Mouse (Mus musculus): ENCODE data around the gene Herc3. TPM values are rescaled to one million over a fixed set of nuclear protein-coding genes. Genes with fewer than 3 reads are reported as not detected.

Herc3 gene
- polyA plus RNA-seq, 1 experiment, result 95.9 TPM

GRCm38 (mm10) chr6:58907336-58907735, 76.1 kb downstream of the Herc3 start:
- DNase-seq, result no peak
- no peak overlapping the region for H3K27ac ChIP-seq (ENCODE audit: control insufficient read depth, insufficient read depth, low read length)
- TF ChIP-seq POLR2A (IDR thresholded peaks at IDR 0.05; ENCODE audit: control insufficient read depth, extremely low read depth, insufficient read depth, low read length, poor library complexity) (no peak), CTCF (IDR thresholded peaks at IDR 0.05; ENCODE audit: borderline replicate concordance, control insufficient read depth, extremely low read depth, insufficient read depth, low read length, poor library complexity) (no peak)
- H3K4me1 ChIP-seq (replicated peaks; ENCODE audit: control insufficient read depth, insufficient read depth, low read length), result no peaks in the 10 kb centered on the region
- no peak overlapping the region for H3K4me3 ChIP-seq (ENCODE audit: control insufficient read depth, insufficient read depth, low read length)
- no peaks in the 10 kb centered on the region for H3K27me3 ChIP-seq (ENCODE audit: control insufficient read depth, insufficient read depth, low read length)
- WGBS, result 95% methylated on average over 8 of the region's 8 CpGs
- 0 out of 2 replicates have a peak, but pooled peaks cover 6% of the 10 kb centered on the region for H3K36me3 ChIP-seq (ENCODE audit: control insufficient read depth, insufficient read depth, low read length)

- DNase-seq, result no peak
- WGBS, result 95% methylated on average over 2 of the region's 2 CpGs
- H3K27ac ChIP-seq (ENCODE audit: control insufficient read depth, insufficient read depth, low read length), result no peak overlapping the region
Observed at GRCm38 (mm10) chr6:58907791-58908190, 76.5 kb downstream of the Herc3 start.

GRCm38 (mm10) chr6:58912842-58913241, 81.6 kb downstream of the Herc3 start:
- no peaks in the 10 kb centered on the region for H3K27me3 ChIP-seq (ENCODE audit: control insufficient read depth, insufficient read depth, low read length)
- peaks cover 4% of the 10 kb centered on the region; the same call in 1 of the 2 replicates for H3K4me1 ChIP-seq (replicated peaks; ENCODE audit: control insufficient read depth, insufficient read depth, low read length)
- peaks cover 18% of the 10 kb centered on the region for H3K36me3 ChIP-seq (ENCODE audit: control insufficient read depth, insufficient read depth, low read length)
- WGBS, result 94% methylated on average over 5 of the region's 5 CpGs
- H3K4me3 ChIP-seq (ENCODE audit: control insufficient read depth, insufficient read depth, low read length), result no peak overlapping the region
- no peak overlapping the region for H3K27ac ChIP-seq (ENCODE audit: control insufficient read depth, insufficient read depth, low read length)
- TF ChIP-seq CTCF (IDR thresholded peaks at IDR 0.05; ENCODE audit: borderline replicate concordance, control insufficient read depth, extremely low read depth, insufficient read depth, low read length, poor library complexity) (no peak), POLR2A (IDR thresholded peaks at IDR 0.05; ENCODE audit: control insufficient read depth, extremely low read depth, insufficient read depth, low read length, poor library complexity) (no peak)
- no peak for DNase-seq

More at GRCm38 (mm10) chr6:58907791-58908190, 76.5 kb downstream of the Herc3 start:
- no peaks in the 10 kb centered on the region for H3K27me3 ChIP-seq (ENCODE audit: control insufficient read depth, insufficient read depth, low read length)
- H3K4me1 ChIP-seq (replicated peaks; ENCODE audit: control insufficient read depth, insufficient read depth, low read length), result no peaks in the 10 kb centered on the region
- no peak for TF ChIP-seq POLR2A (IDR thresholded peaks at IDR 0.05; ENCODE audit: control insufficient read depth, extremely low read depth, insufficient read depth, low read length, poor library complexity)
- no peak for TF ChIP-seq CTCF (IDR thresholded peaks at IDR 0.05; ENCODE audit: borderline replicate concordance, control insufficient read depth, extremely low read depth, insufficient read depth, low read length, poor library complexity)
- H3K36me3 ChIP-seq (ENCODE audit: control insufficient read depth, insufficient read depth, low read length), result 0 out of 2 replicates have a peak, but pooled peaks cover 6% of the 10 kb centered on the region
- no peak overlapping the region for H3K4me3 ChIP-seq (ENCODE audit: control insufficient read depth, insufficient read depth, low read length)

- TF ChIP-seq CTCF (IDR thresholded peaks at IDR 0.05; ENCODE audit: borderline replicate concordance, control insufficient read depth, extremely low read depth, insufficient read depth, low read length, poor library complexity), result no peak
- TF ChIP-seq POLR2A (IDR thresholded peaks at IDR 0.05; ENCODE audit: control insufficient read depth, extremely low read depth, insufficient read depth, low read length, poor library complexity), result no peak
- Histone ChIP-seq H3K4me1 (replicated peaks; ENCODE audit: control insufficient read depth, insufficient read depth, low read length) (peaks cover 4% of the 10 kb centered on the region; the same call in 1 of the 2 replicates), H3K36me3 (ENCODE audit: control insufficient read depth, insufficient read depth, low read length) (peaks cover 18% of the 10 kb centered on the region), H3K27me3 (ENCODE audit: control insufficient read depth, insufficient read depth, low read length) (no peaks in the 10 kb centered on the region), H3K27ac (ENCODE audit: control insufficient read depth, insufficient read depth, low read length) (no peak overlapping the region), H3K4me3 (ENCODE audit: control insufficient read depth, insufficient read depth, low read length) (no peak overlapping the region)
- no peak for DNase-seq
- WGBS, result 83% methylated on average over 3 of the region's 3 CpGs
Observed at GRCm38 (mm10) chr6:58913551-58913950, 82.3 kb downstream of the Herc3 start.

- Histone ChIP-seq H3K27me3 (ENCODE audit: control insufficient read depth, insufficient read depth, low read length) (no peaks in the 10 kb centered on the region), H3K36me3 (ENCODE audit: control insufficient read depth, insufficient read depth, low read length) (peaks cover 18% of the 10 kb centered on the region), H3K4me1 (replicated peaks; ENCODE audit: control insufficient read depth, insufficient read depth, low read length) (peaks cover 4% of the 10 kb centered on the region; the same call in 1 of the 2 replicates), H3K27ac (ENCODE audit: control insufficient read depth, insufficient read depth, low read length) (no peak overlapping the region), H3K4me3 (ENCODE audit: control insufficient read depth, insufficient read depth, low read length) (no peak overlapping the region)
- no peak for TF ChIP-seq CTCF (IDR thresholded peaks at IDR 0.05; ENCODE audit: borderline replicate concordance, control insufficient read depth, extremely low read depth, insufficient read depth, low read length, poor library complexity)
- 96% methylated on average over 5 of the region's 5 CpGs for WGBS
- DNase-seq, result no peak
Observed at GRCm38 (mm10) chr6:58913971-58914370, 82.7 kb downstream of the Herc3 start.

- Histone ChIP-seq H3K27ac (ENCODE audit: control insufficient read depth, insufficient read depth, low read length) (no peak overlapping the region), H3K4me3 (ENCODE audit: control insufficient read depth, insufficient read depth, low read length) (no peak overlapping the region), H3K27me3 (ENCODE audit: control insufficient read depth, insufficient read depth, low read length) (no peaks in the 10 kb centered on the region), H3K4me1 (replicated peaks; ENCODE audit: control insufficient read depth, insufficient read depth, low read length) (peaks cover 4% of the 10 kb centered on the region; the same call in 1 of the 2 replicates), H3K36me3 (ENCODE audit: control insufficient read depth, insufficient read depth, low read length) (peaks cover 17% of the 10 kb centered on the region)
- 24% methylated on average over 5 of the region's 5 CpGs for WGBS
- no peak for TF ChIP-seq POLR2A (IDR thresholded peaks at IDR 0.05; ENCODE audit: control insufficient read depth, extremely low read depth, insufficient read depth, low read length, poor library complexity)
- no peak for TF ChIP-seq CTCF (IDR thresholded peaks at IDR 0.05; ENCODE audit: borderline replicate concordance, control insufficient read depth, extremely low read depth, insufficient read depth, low read length, poor library complexity)
- no peak for DNase-seq
Observed at GRCm38 (mm10) chr6:58916498-58916897, 85.2 kb downstream of the Herc3 start.

GRCm38 (mm10) chr6:58920735-58921134, 89.5 kb downstream of the Herc3 start:
- no peak for TF ChIP-seq POLR2A (IDR thresholded peaks at IDR 0.05; ENCODE audit: control insufficient read depth, extremely low read depth, insufficient read depth, low read length, poor library complexity)
- TF ChIP-seq CTCF (IDR thresholded peaks at IDR 0.05; ENCODE audit: borderline replicate concordance, control insufficient read depth, extremely low read depth, insufficient read depth, low read length, poor library complexity), result no peak
- Histone ChIP-seq H3K27ac (ENCODE audit: control insufficient read depth, insufficient read depth, low read length) (no peak overlapping the region), H3K4me3 (ENCODE audit: control insufficient read depth, insufficient read depth, low read length) (no peak overlapping the region), H3K4me1 (replicated peaks; ENCODE audit: control insufficient read depth, insufficient read depth, low read length) (peaks cover 4% of the 10 kb centered on the region; the same call in 1 of the 2 replicates), H3K36me3 (ENCODE audit: control insufficient read depth, insufficient read depth, low read length) (peaks cover 17% of the 10 kb centered on the region), H3K27me3 (ENCODE audit: control insufficient read depth, insufficient read depth, low read length) (no peaks in the 10 kb centered on the region)
- WGBS, result 96% methylated on average over 6 of the region's 6 CpGs
- DNase-seq, result no peak

All from thymus, adult 2 months (tissue).